ENCODE assay signal across 8 mouse cellular contexts in the genomic region with DNA sequence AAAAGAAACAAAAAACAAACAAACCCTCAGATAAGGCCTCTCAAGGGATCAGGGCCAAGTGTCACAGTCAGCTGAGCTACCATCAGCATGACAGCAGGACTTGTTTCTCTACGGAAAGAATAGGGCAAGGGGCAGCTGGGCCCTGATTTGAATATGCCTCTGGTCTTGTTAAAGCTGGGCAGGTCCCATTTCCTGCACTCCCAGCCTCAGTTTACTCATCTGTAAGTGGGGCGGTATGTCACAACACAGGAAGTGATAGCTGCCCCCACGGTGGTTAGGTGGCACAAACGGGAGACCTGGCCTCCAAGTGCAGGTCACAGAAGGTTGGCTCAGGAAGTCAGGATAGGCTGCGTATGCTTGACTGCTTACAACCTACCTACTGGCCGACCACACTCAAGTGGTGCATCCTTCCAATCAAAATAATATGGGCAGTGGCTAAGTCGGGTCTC. TPM values are rescaled to one million over a fixed set of nuclear protein-coding genes. Genes with fewer than 3 reads are reported as not detected.
DNase-seq lines count a peak whose midpoint lies in the region; ATAC-seq and TF ChIP-seq lines count a peak whose summit lies in the region.

No protein-coding gene starts in this region.

- peak overlapping the region; percentile 86 for H3K4me3 ChIP-seq in erythroblast, embryonic 14.5 days (replicated peaks)
- H3K4me3 ChIP-seq in testis, adult 2 months (ENCODE audit: control insufficient read depth, low read depth, low read length), result peak overlapping the region; percentile 97
- peak overlapping the region; percentile 88 for H3K4me3 ChIP-seq in intestine, embryonic 16.5 days (ENCODE audit: low read length)
- peak overlapping the region; percentile 76 for H3K4me3 ChIP-seq in olfactory bulb, adult 2 months (ENCODE audit: insufficient read depth, low read depth, low read length)

- peaks cover 41% of the 10 kb centered on the region for H3K36me3 ChIP-seq in erythroblast, embryonic 14.5 days (ENCODE audit: control insufficient read depth)
- no peaks in the 10 kb centered on the region for H3K36me3 ChIP-seq in testis, adult 2 months (ENCODE audit: control insufficient read depth, insufficient read depth, low read length)
- H3K36me3 ChIP-seq in intestine, embryonic 16.5 days (ENCODE audit: control insufficient read depth, insufficient read depth, low read length), result no peaks in the 10 kb centered on the region

- peak overlapping the region; percentile 81 for H3K9ac ChIP-seq in intestine, embryonic 16.5 days (ENCODE audit: low read depth, low read length)

- no peak for TF ChIP-seq CTCF in testis, adult 2 months (IDR thresholded peaks at IDR 0.05; ENCODE audit: control insufficient read depth, insufficient read depth, insufficient replicate concordance, low read depth, low read length)
- no peak for TF ChIP-seq CTCF in olfactory bulb, adult 2 months (IDR thresholded peaks at IDR 0.05; ENCODE audit: insufficient read depth, low read depth, low read length)

- TF ChIP-seq POLR2A in testis, adult 2 months (IDR thresholded peaks at IDR 0.05; ENCODE audit: control insufficient read depth, low read depth, low read length), result no peak
- no peak for TF ChIP-seq POLR2A in olfactory bulb, adult 2 months (IDR thresholded peaks at IDR 0.05; ENCODE audit: insufficient read depth, low read depth, low read length)

- peak overlapping the region; percentile 97 for H3K27ac ChIP-seq in testis, adult 2 months (ENCODE audit: control insufficient read depth, insufficient read depth, low read depth, low read length)
- H3K27ac ChIP-seq in intestine, embryonic 16.5 days (ENCODE audit: low read length), result no peak overlapping the region
- H3K27ac ChIP-seq in olfactory bulb, adult 2 months (ENCODE audit: insufficient read depth, low read depth, low read length), result no peak overlapping the region

- H3K4me2 ChIP-seq in intestine, embryonic 16.5 days (ENCODE audit: low read depth, low read length), result peak overlapping the region; percentile 83

- ATAC-seq in erythroblast, adult 5-6 weeks (replicated peaks; ENCODE audit: low FRiP score, poor library complexity, severe bottlenecking), result no peak
- no peak for ATAC-seq in intestine, embryonic 16.5 days

- H3K9me3 ChIP-seq in erythroblast, embryonic 14.5 days (ENCODE audit: control insufficient read depth, low read length), result no peaks in the 10 kb centered on the region
- no peaks in the 10 kb centered on the region for H3K9me3 ChIP-seq in intestine, embryonic 16.5 days (ENCODE audit: control insufficient read depth, low read length)

- WGBS in intestine, embryonic 16.5 days, result 33% methylated on average over 7 of the region's 7 CpGs
- WGBS in olfactory bulb, adult 2 months, result 26% methylated on average over 7 of the region's 7 CpGs

- no peaks in the 10 kb centered on the region for H3K27me3 ChIP-seq in erythroblast, embryonic 14.5 days (ENCODE audit: control insufficient read depth)
- H3K27me3 ChIP-seq in testis, adult 2 months (ENCODE audit: control insufficient read depth, insufficient read depth, low read length), result no peaks in the 10 kb centered on the region
- no peaks in the 10 kb centered on the region for H3K27me3 ChIP-seq in intestine, embryonic 16.5 days (replicated peaks; ENCODE audit: control insufficient read depth, insufficient read depth, low read length)

- intact Hi-C loops in left cerebral cortex, postnatal 25 days (cut with DNase I), result loop anchor here (2.0 kb wide), 1 partner anchor 34 kb away; the partner anchor contains the start of gene Tmem11

- peaks cover 83% of the 10 kb centered on the region for H3K4me1 ChIP-seq in erythroblast, embryonic 14.5 days (ENCODE audit: control insufficient read depth)
- peaks cover 20% of the 10 kb centered on the region for H3K4me1 ChIP-seq in testis, adult 2 months (ENCODE audit: control insufficient read depth, insufficient read depth, low read length)
- H3K4me1 ChIP-seq in intestine, embryonic 16.5 days (ENCODE audit: control insufficient read depth, insufficient read depth, low read length), result peaks cover 21% of the 10 kb centered on the region
- H3K4me1 ChIP-seq in olfactory bulb, adult 2 months (ENCODE audit: control insufficient read depth, insufficient read depth, low read length), result peaks cover 21% of the 10 kb centered on the region

- no peak for DNase-seq in testis, postnatal 14 days (ENCODE audit: low spot score)
- no peak for DNase-seq in left cerebral cortex, adult 8-10 months (ENCODE audit: low spot score in 2 of 2)
- DNase-seq in left cerebral cortex, postnatal 25 days (ENCODE audit: low spot score in 2 of 2), result no peak

RNA-seq across cellular contexts. Expression of gene Natd1, which starts 2.0 kb away (rescaled TPM):
- polyA plus RNA-seq in erythroblast, embryonic 14.5 days (2012), result 15.0 and 24.8 TPM in 2 replicates
- total RNA-seq in erythroblast, adult 5-6 weeks (2015; ENCODE audit: low replicate concordance), result 6.1 and 7.1 TPM in 2 replicates
- total RNA-seq in erythroblast, adult 5-6 weeks (2017; ENCODE audit: low replicate concordance), result 2.4 and 4.5 TPM in 2 replicates
- polyA plus RNA-seq in testis, adult 2 months (2012; rRNA removed), result 34.6 and 39.6 TPM in 2 replicates
- polyA plus RNA-seq in intestine, embryonic 16.5 days (2015; fragmentation: Nextera tagmentation; extraction: Ambion mirVana), result 10.8 and 13.0 TPM in 2 replicates
- not detected in 2 replicates for polyA plus RNA-seq in olfactory bulb, adult 2 months (2012; ENCODE audit: insufficient read depth, insufficient read length, low replicate concordance, missing spikeins)
- total RNA-seq in left cerebral cortex, adult 8-10 months (2022), result 10 to 100 TPM in 3 of 4 experiments, 1 to 10 TPM in 1; 9.6 to 13.4 (median 11.9) TPM
- total RNA-seq in left cerebral cortex, postnatal 25 days (2021), result 10 to 100 TPM; 10.3 to 11.1 TPM

RNA-seq across cellular contexts. Expression of gene Map2k3, which starts 19.3 kb away (rescaled TPM):
- polyA plus RNA-seq in erythroblast, embryonic 14.5 days (2012), result 59.8 and 102 TPM in 2 replicates
- 28.1 and 29.7 TPM in 2 replicates for total RNA-seq in erythroblast, adult 5-6 weeks (2015; ENCODE audit: low replicate concordance)
- total RNA-seq in erythroblast, adult 5-6 weeks (2017; ENCODE audit: low replicate concordance), result 21.6 and 45.6 TPM in 2 replicates
- polyA plus RNA-seq in testis, adult 2 months (2012; rRNA removed), result 36.6 and 36.8 TPM in 2 replicates
- polyA plus RNA-seq in intestine, embryonic 16.5 days (2015; fragmentation: Nextera tagmentation; extraction: Ambion mirVana), result 172 and 174 TPM in 2 replicates
- polyA plus RNA-seq in olfactory bulb, adult 2 months (2012; ENCODE audit: insufficient read depth, insufficient read length, low replicate concordance, missing spikeins), result not detected in 2 replicates
- 10 to 100 TPM; 12.0 to 18.7 (median 16.3) TPM for total RNA-seq in left cerebral cortex, adult 8-10 months (2022)
- total RNA-seq in left cerebral cortex, postnatal 25 days (2021), result 10 to 100 TPM; 14.0 to 14.1 TPM

RNA-seq across cellular contexts. Expression of gene Tmem11, which starts 33.5 kb away (rescaled TPM):
- 1.3 and 1.8 TPM in 2 replicates for polyA plus RNA-seq in erythroblast, embryonic 14.5 days (2012)
- 1.9 and 8.8 TPM in 2 replicates for total RNA-seq in erythroblast, adult 5-6 weeks (2015; ENCODE audit: low replicate concordance)
- total RNA-seq in erythroblast, adult 5-6 weeks (2017; ENCODE audit: low replicate concordance), result 7.2 and 13.5 TPM in 2 replicates
- polyA plus RNA-seq in testis, adult 2 months (2012; rRNA removed), result 15.6 TPM in 2 replicates
- 67.4 and 74.7 TPM in 2 replicates for polyA plus RNA-seq in intestine, embryonic 16.5 days (2015; fragmentation: Nextera tagmentation; extraction: Ambion mirVana)
- not detected in 2 replicates for polyA plus RNA-seq in olfactory bulb, adult 2 months (2012; ENCODE audit: insufficient read depth, insufficient read length, low replicate concordance, missing spikeins)
- 10 to 100 TPM; 26.7 to 33.3 (median 30.3) TPM for total RNA-seq in left cerebral cortex, adult 8-10 months (2022)
- total RNA-seq in left cerebral cortex, postnatal 25 days (2021), result 10 to 100 TPM; 28.5 to 28.7 TPM

Comparison
In these comparisons a context has a peak if more than half of its experiments do, and no peak if none do; other contexts are left out.
1. RNA of gene Natd1, which starts 2.0 kb away (polyA plus RNA-seq): 34.6 to 39.6 TPM in testis, adult 2 months, 15.0 to 24.8 TPM in erythroblast, embryonic 14.5 days and 10.8 to 13.0 TPM in intestine, embryonic 16.5 days; not detected in olfactory bulb, adult 2 months; every median in the first group is over 10 times any median in the second.
2. Peak in every context shown above with its lines, with median percentiles within 50 percentile points of each other: H3K4me3 ChIP-seq.